Mouse (Mus musculus) midbrain, embryonic 13.5 days (tissue): ENCODE measurements around the gene Asap3. TPM values are rescaled to one million over a fixed set of nuclear protein-coding genes. Genes with fewer than 3 reads are reported as not detected.

Experiments used
- ATAC-seq: fragments of 200-750 bp; cut with Nextera tagmentation; 2 replicates; pipeline ENCODE4 v1.8.0; 2017; ENCODE audit warnings: mild to moderate bottlenecking, moderate TSS enrichment, moderate library complexity
- H3K27ac ChIP-seq: fragments of 300-500 bp; sonication (generic); 2 replicates; pipeline ENCODE4 v1.5.1; 2015; ENCODE audit warnings: inconsistent platforms, mild to moderate bottlenecking, moderate library complexity
- H3K27me3 ChIP-seq: fragments of 300-500 bp; sonication (generic); 2 replicates; pipeline ENCODE4 v1.6.1; 2015; ENCODE audit warnings: mild to moderate bottlenecking, inconsistent platforms
- H3K36me3 ChIP-seq: fragments of 300-500 bp; sonication (generic); 2 replicates; pipeline ENCODE4 v1.6.1; 2015; ENCODE audit warnings: mild to moderate bottlenecking, inconsistent platforms
- H3K4me1 ChIP-seq: fragments of 300-500 bp; sonication (generic); replicated peaks from 2 replicates; pipeline ENCODE4 v1.6.1; 2015; ENCODE audit warnings: inconsistent platforms
- H3K4me2 ChIP-seq: fragments of 300-500 bp; sonication (generic); replicated peaks from 2 replicates; pipeline ENCODE4 v1.6.1; 2015; ENCODE audit warnings: moderate library complexity, mild to moderate bottlenecking, inconsistent platforms
- H3K4me3 ChIP-seq: fragments of 300-500 bp; sonication (generic); replicated peaks from 2 replicates; pipeline ENCODE4 v1.5.1; 2015; ENCODE audit warnings: mild to moderate bottlenecking, inconsistent platforms
- H3K9ac ChIP-seq: fragments of 300-500 bp; sonication (generic); replicated peaks from 2 replicates; pipeline ENCODE4 v1.6.1; 2015; ENCODE audit warnings: mild to moderate bottlenecking, inconsistent platforms
- H3K9me3 ChIP-seq: fragments of 300-500 bp; sonication (generic); 2 replicates; pipeline ENCODE4 v1.6.1; 2016; ENCODE audit warnings: mild to moderate bottlenecking, inconsistent platforms
- WGBS: fragments of 180-500 bp; shearing (Covaris S2); methylation state at CpG from one replicate; pipeline ENCODE4 v1.1.7; 2015; 5-methylcytosine and 5-hydroxymethylcytosine counted together
- polyA plus RNA-seq: library from polyadenylated mRNA; unstranded; fragments of >200 nt; fragmentation: Nextera tagmentation; extraction: Ambion mirVana; gene quantifications from 2 replicates; pipeline ENCODE4 v1.2.1, GENCODE M21; 2015

Gene Asap3
- polyA plus RNA-seq, 1 experiment from 2014 or later, result 4.5 TPM

GRCm38 (mm10) chr4:136174216-136175193 lies 31.7 kb upstream of the Asap3 start:
- Histone ChIP-seq H3K4me3 (peak overlapping the region; percentile 71; the same call in 1 of the 2 replicates), H3K27me3 (peaks cover 5% of the 10 kb centered on the region; the same call in 1 of the 2 replicates), H3K36me3 (no peaks in the 10 kb centered on the region), H3K27ac (no peak overlapping the region), H3K9ac (no peak overlapping the region), H3K4me1 (peaks cover 58% of the 10 kb centered on the region), H3K4me2 (peak overlapping the region; percentile 100), H3K9me3 (no peaks in the 10 kb centered on the region)
- no peak for ATAC-seq
- WGBS, result 64% methylated on average over 13 of the region's 13 CpGs

- Histone ChIP-seq H3K4me1 (peaks cover 71% of the 10 kb centered on the region), H3K27ac (no peak overlapping the region; the same call in 1 of the 2 replicates), H3K36me3 (no peaks in the 10 kb centered on the region), H3K4me2 (no peak overlapping the region), H3K9ac (no peak overlapping the region; the same call in none of the 2 replicates), H3K4me3 (no peak overlapping the region), H3K27me3 (peaks cover 5% of the 10 kb centered on the region; the same call in 1 of the 2 replicates), H3K9me3 (no peaks in the 10 kb centered on the region)
- 74% methylated on average over 10 of the region's 10 CpGs for WGBS
- ATAC-seq, result no peak
These were observed 30.1 kb upstream of the Asap3 start for GRCm38 (mm10) chr4:136176022-136176552.

- ATAC-seq, result no peak
- Histone ChIP-seq H3K9me3 (no peaks in the 10 kb centered on the region), H3K27me3 (peaks cover 5% of the 10 kb centered on the region; the same call in 1 of the 2 replicates), H3K9ac (no peak overlapping the region), H3K4me3 (no peak overlapping the region), H3K27ac (peak overlapping the region; percentile 49), H3K36me3 (no peaks in the 10 kb centered on the region), H3K4me1 (peaks cover 69% of the 10 kb centered on the region), H3K4me2 (no peak overlapping the region)
- 47% methylated on average over 8 of the region's 8 CpGs for WGBS
These were observed 28.9 kb upstream of the Asap3 start for GRCm38 (mm10) chr4:136177244-136177611.

GRCm38 (mm10) chr4:136177612-136178474 lies 28.3 kb upstream of the Asap3 start:
- ATAC-seq, result peak; percentile 51
- peaks cover 63% of the 10 kb centered on the region for H3K4me1 ChIP-seq
- WGBS, result 40% methylated on average over 11 of the region's 11 CpGs

GRCm38 (mm10) chr4:136178475-136178921 lies 27.7 kb upstream of the Asap3 start:
- H3K27ac ChIP-seq, result peak overlapping the region; percentile 49; the same call in 1 of the 2 replicates
- no peaks in the 10 kb centered on the region for H3K9me3 ChIP-seq
- no peaks in the 10 kb centered on the region for H3K36me3 ChIP-seq
- H3K4me3 ChIP-seq, result no peak overlapping the region
- H3K4me1 ChIP-seq, result peaks cover 56% of the 10 kb centered on the region
- 88% methylated on average over 12 of the region's 12 CpGs for WGBS
- no peak overlapping the region for H3K4me2 ChIP-seq
- no peak for ATAC-seq
- H3K9ac ChIP-seq, result no peak overlapping the region
- no peaks in the 10 kb centered on the region for H3K27me3 ChIP-seq

More at GRCm38 (mm10) chr4:136177612-136178474, 28.3 kb upstream of the Asap3 start:
- Histone ChIP-seq H3K4me3 (no peak overlapping the region), H3K9me3 (no peaks in the 10 kb centered on the region), H3K4me2 (no peak overlapping the region), H3K27ac (peak overlapping the region; percentile 49), H3K27me3 (peaks cover 5% of the 10 kb centered on the region; the same call in 1 of the 2 replicates), H3K36me3 (no peaks in the 10 kb centered on the region), H3K9ac (no peak overlapping the region)

- Histone ChIP-seq H3K4me1 (peaks cover 48% of the 10 kb centered on the region), H3K27ac (no peak overlapping the region), H3K9ac (no peak overlapping the region), H3K9me3 (no peaks in the 10 kb centered on the region), H3K4me2 (peak overlapping the region; percentile 54), H3K27me3 (no peaks in the 10 kb centered on the region), H3K36me3 (no peaks in the 10 kb centered on the region), H3K4me3 (no peak overlapping the region)
- ATAC-seq, result no peak
- 91% methylated on average over 7 of the region's 7 CpGs for WGBS
These were observed 26.7 kb upstream of the Asap3 start for GRCm38 (mm10) chr4:136179456-136179855.

GRCm38 (mm10) chr4:136179998-136180397 lies 26.2 kb upstream of the Asap3 start:
- H3K27me3 ChIP-seq, result no peaks in the 10 kb centered on the region
- ATAC-seq, result peak; percentile 57
- H3K9ac ChIP-seq, result peak overlapping the region; percentile 53
- peak overlapping the region; percentile 32 for H3K4me3 ChIP-seq
- H3K27ac ChIP-seq, result no peak overlapping the region
- no peaks in the 10 kb centered on the region for H3K9me3 ChIP-seq
- WGBS, result 3% methylated on average over 15 of the region's 15 CpGs
- no peaks in the 10 kb centered on the region for H3K36me3 ChIP-seq
- H3K4me2 ChIP-seq, result peak overlapping the region; percentile 54
- H3K4me1 ChIP-seq, result peaks cover 44% of the 10 kb centered on the region

- peak; percentile 79 for ATAC-seq
- no peaks in the 10 kb centered on the region for H3K9me3 ChIP-seq
- 21% methylated on average over 23 of the region's 23 CpGs for WGBS
These were observed 25.5 kb upstream of the Asap3 start for GRCm38 (mm10) chr4:136180408-136181330.

GRCm38 (mm10) chr4:136181367-136181766 lies 24.8 kb upstream of the Asap3 start:
- 27% methylated on average over 12 of the region's 12 CpGs for WGBS
- Histone ChIP-seq H3K4me3 (no peak overlapping the region), H3K27ac (no peak overlapping the region), H3K27me3 (no peaks in the 10 kb centered on the region), H3K4me1 (peaks cover 37% of the 10 kb centered on the region), H3K9ac (no peak overlapping the region), H3K9me3 (no peaks in the 10 kb centered on the region), H3K4me2 (peak overlapping the region; percentile 54; the same call in 1 of the 2 replicates), H3K36me3 (0 out of 2 replicates have a peak, but pooled peaks cover 2% of the 10 kb centered on the region)
- ATAC-seq, result no peak

More at GRCm38 (mm10) chr4:136180408-136181330, 25.5 kb upstream of the Asap3 start:
- H3K27me3 ChIP-seq, result no peaks in the 10 kb centered on the region
- H3K27ac ChIP-seq, result no peak overlapping the region
- H3K4me2 ChIP-seq, result peak overlapping the region; percentile 54
- peaks cover 44% of the 10 kb centered on the region for H3K4me1 ChIP-seq
- no peaks in the 10 kb centered on the region for H3K36me3 ChIP-seq
- H3K9ac ChIP-seq, result peak overlapping the region; percentile 53
- H3K4me3 ChIP-seq, result peak overlapping the region; percentile 32

GRCm38 (mm10) chr4:136185375-136185774 lies 20.8 kb upstream of the Asap3 start:
- ATAC-seq, result no peak
- Histone ChIP-seq H3K27me3 (no peaks in the 10 kb centered on the region), H3K4me2 (no peak overlapping the region), H3K27ac (no peak overlapping the region), H3K9ac (no peak overlapping the region), H3K4me1 (peaks cover 11% of the 10 kb centered on the region), H3K9me3 (no peaks in the 10 kb centered on the region), H3K4me3 (no peak overlapping the region), H3K36me3 (peaks cover 11% of the 10 kb centered on the region; the same call in 1 of the 2 replicates)
- 89% methylated on average over 9 of the region's 9 CpGs for WGBS
